Mouse (Mus musculus) midbrain, embryonic 13.5 days (tissue): Measurements from ENCODE around the gene Spdye4a. TPM values are rescaled to one million over a fixed set of nuclear protein-coding genes. Genes with fewer than 3 reads are reported as not detected.
A peak's percentile ranks its signal among the peaks of the same experiment; 100 is the strongest.

Source experiments
- ATAC-seq: fragments of 200-750 bp; cut with Nextera tagmentation; 2 replicates; pipeline ENCODE4 v1.8.0; 2017; ENCODE audit warnings: mild to moderate bottlenecking, moderate TSS enrichment, moderate library complexity
- H3K27ac ChIP-seq: fragments of 300-500 bp; sonication (generic); 2 replicates; pipeline ENCODE4 v1.5.1; 2015; ENCODE audit warnings: inconsistent platforms, mild to moderate bottlenecking, moderate library complexity
- H3K27me3 ChIP-seq: fragments of 300-500 bp; sonication (generic); 2 replicates; pipeline ENCODE4 v1.6.1; 2015; ENCODE audit warnings: mild to moderate bottlenecking, inconsistent platforms
- H3K36me3 ChIP-seq: fragments of 300-500 bp; sonication (generic); 2 replicates; pipeline ENCODE4 v1.6.1; 2015; ENCODE audit warnings: mild to moderate bottlenecking, inconsistent platforms
- H3K4me1 ChIP-seq: fragments of 300-500 bp; sonication (generic); replicated peaks from 2 replicates; pipeline ENCODE4 v1.6.1; 2015; ENCODE audit warnings: inconsistent platforms
- H3K4me2 ChIP-seq: fragments of 300-500 bp; sonication (generic); replicated peaks from 2 replicates; pipeline ENCODE4 v1.6.1; 2015; ENCODE audit warnings: moderate library complexity, mild to moderate bottlenecking, inconsistent platforms
- H3K4me3 ChIP-seq: fragments of 300-500 bp; sonication (generic); replicated peaks from 2 replicates; pipeline ENCODE4 v1.5.1; 2015; ENCODE audit warnings: mild to moderate bottlenecking, inconsistent platforms
- H3K9ac ChIP-seq: fragments of 300-500 bp; sonication (generic); replicated peaks from 2 replicates; pipeline ENCODE4 v1.6.1; 2015; ENCODE audit warnings: mild to moderate bottlenecking, inconsistent platforms
- H3K9me3 ChIP-seq: fragments of 300-500 bp; sonication (generic); 2 replicates; pipeline ENCODE4 v1.6.1; 2016; ENCODE audit warnings: mild to moderate bottlenecking, inconsistent platforms
- WGBS: fragments of 180-500 bp; shearing (Covaris S2); methylation state at CpG from one replicate; pipeline ENCODE4 v1.1.7; 2015; 5-methylcytosine and 5-hydroxymethylcytosine counted together
- polyA plus RNA-seq: library from polyadenylated mRNA; unstranded; fragments of >200 nt; fragmentation: Nextera tagmentation; extraction: Ambion mirVana; gene quantifications from 2 replicates; pipeline ENCODE4 v1.2.1, GENCODE M21; 2015

The Spdye4a gene
- polyA plus RNA-seq = not detected in 2 replicates

- WGBS = 88% methylated on average over 3 of the region's 3 CpGs
Observed at GRCm38 (mm10) chr5:143226790-143227189, at the start of gene Spdye4a. Spdye4a (minus strand) TSS chr5:143226890.

GRCm38 (mm10) chr5:143275761-143276160 lies 49.1 kb upstream of the Spdye4a start:
- WGBS = 61% methylated on average over 5 of the region's 5 CpGs
- Histone ChIP-seq H3K27ac (no peak overlapping the region), H3K4me2 (no peak overlapping the region), H3K4me1 (peaks cover 5% of the 10 kb centered on the region), H3K36me3 (no peaks in the 10 kb centered on the region), H3K9me3 (no peaks in the 10 kb centered on the region), H3K9ac (no peak overlapping the region), H3K27me3 (peaks cover 14% of the 10 kb centered on the region), H3K4me3 (no peak overlapping the region)
- no peak for ATAC-seq

More at GRCm38 (mm10) chr5:143226790-143227189, at the start of gene Spdye4a:
- H3K27ac ChIP-seq = no peak within 1 kb of the TSS
- H3K4me3 ChIP-seq = no peak within 1 kb of the TSS
- H3K9me3 ChIP-seq = peaks cover 9% of the 10 kb centered on the region; the same call in 1 of the 2 replicates
- no peak within 1 kb of the TSS for H3K4me2 ChIP-seq
- no peaks in the 10 kb centered on the region for H3K4me1 ChIP-seq
- no peaks in the 10 kb centered on the region for H3K36me3 ChIP-seq
- no peaks in the 10 kb centered on the region for H3K27me3 ChIP-seq
- no peak within 1 kb of the TSS for H3K9ac ChIP-seq
- ATAC-seq = no peak

GRCm38 (mm10) chr5:143272540-143273330 lies 46.0 kb upstream of the Spdye4a start:
- no peaks in the 10 kb centered on the region for H3K9me3 ChIP-seq
- 90% methylated on average over 16 of the region's 16 CpGs for WGBS
- no peak for ATAC-seq
- H3K27me3 ChIP-seq = peaks cover 9% of the 10 kb centered on the region; the same call in 1 of the 2 replicates
- no peak overlapping the region for H3K9ac ChIP-seq
- H3K4me2 ChIP-seq = no peak overlapping the region
- no peaks in the 10 kb centered on the region for H3K36me3 ChIP-seq
- H3K4me1 ChIP-seq = peaks cover 24% of the 10 kb centered on the region
- no peak overlapping the region for H3K27ac ChIP-seq
- no peak overlapping the region for H3K4me3 ChIP-seq

- H3K4me1 ChIP-seq = peaks cover 28% of the 10 kb centered on the region
- no peak for ATAC-seq
Observed at GRCm38 (mm10) chr5:143272108-143272507, 45.4 kb upstream of the Spdye4a start.

GRCm38 (mm10) chr5:143271642-143272041 lies 45.0 kb upstream of the Spdye4a start:
- Histone ChIP-seq H3K27ac (no peak overlapping the region), H3K36me3 (no peaks in the 10 kb centered on the region), H3K4me2 (no peak overlapping the region), H3K4me1 (peaks cover 32% of the 10 kb centered on the region), H3K9ac (no peak overlapping the region), H3K27me3 (peaks cover 9% of the 10 kb centered on the region; the same call in 1 of the 2 replicates), H3K4me3 (no peak overlapping the region), H3K9me3 (no peaks in the 10 kb centered on the region)
- 93% methylated on average over 6 of the region's 6 CpGs for WGBS
- ATAC-seq = no peak

More at GRCm38 (mm10) chr5:143272108-143272507, 45.4 kb upstream of the Spdye4a start:
- H3K27me3 ChIP-seq = peaks cover 9% of the 10 kb centered on the region; the same call in 1 of the 2 replicates
- no peak overlapping the region for H3K9ac ChIP-seq
- no peak overlapping the region for H3K4me3 ChIP-seq
- no peak overlapping the region for H3K4me2 ChIP-seq
- no peaks in the 10 kb centered on the region for H3K9me3 ChIP-seq
- no peak overlapping the region for H3K27ac ChIP-seq
- 84% methylated on average over 3 of the region's 3 CpGs for whole genome bisulfite sequencing
- no peaks in the 10 kb centered on the region for H3K36me3 ChIP-seq

GRCm38 (mm10) chr5:143270151-143270519 lies 43.4 kb upstream of the Spdye4a start:
- Histone ChIP-seq H3K4me2 (peak overlapping the region; percentile 72), H3K27me3 (0 out of 2 replicates have a peak, but pooled peaks cover 6% of the 10 kb centered on the region), H3K9ac (peak overlapping the region; percentile 97), H3K36me3 (no peaks in the 10 kb centered on the region), H3K9me3 (no peaks in the 10 kb centered on the region), H3K27ac (peak overlapping the region; percentile 85), H3K4me1 (peaks cover 34% of the 10 kb centered on the region), H3K4me3 (peak overlapping the region; percentile 89)
- 3% methylated on average over 12 of the region's 12 CpGs for WGBS
- no peak; the same call in 1 of the 2 replicates for ATAC-seq

- Histone ChIP-seq H3K36me3 (peaks cover 3% of the 10 kb centered on the region), H3K27ac (peak within 1 kb of the TSS; percentile 85), H3K4me2 (peak within 1 kb of the TSS; percentile 72), H3K9me3 (no peaks in the 10 kb centered on the region), H3K27me3 (0 out of 2 replicates have a peak, but pooled peaks cover 3% of the 10 kb centered on the region), H3K4me1 (peaks cover 34% of the 10 kb centered on the region), H3K9ac (peak within 1 kb of the TSS; percentile 97), H3K4me3 (peak within 1 kb of the TSS; percentile 89)
- under 1% methylated on average over 51 of the region's 79 CpGs for WGBS
- ATAC-seq = peak; percentile 90
Observed at GRCm38 (mm10) chr5:143269363-143270150, 42.9 kb upstream of the Spdye4a start, which contains the start of gene Zfp316. Zfp316 (minus strand) TSS chr5:143270022.

GRCm38 (mm10) chr5:143268985-143269362 lies 42.3 kb upstream of the Spdye4a start:
- H3K4me3 ChIP-seq = peak overlapping the region; percentile 89
- no peaks in the 10 kb centered on the region for H3K27me3 ChIP-seq
- H3K9me3 ChIP-seq = no peaks in the 10 kb centered on the region
- peak overlapping the region; percentile 97 for H3K9ac ChIP-seq
- H3K27ac ChIP-seq = peak overlapping the region; percentile 85
- H3K4me1 ChIP-seq = peaks cover 34% of the 10 kb centered on the region
- H3K4me2 ChIP-seq = peak overlapping the region; percentile 72
- H3K36me3 ChIP-seq = peaks cover 9% of the 10 kb centered on the region
- 26% methylated on average over 8 of the region's 8 CpGs for WGBS
- peak; percentile 28 for ATAC-seq

- WGBS = 89% methylated on average over 6 of the region's 6 CpGs
- no peaks in the 10 kb centered on the region for H3K9me3 ChIP-seq
Observed at GRCm38 (mm10) chr5:143266794-143267193, 40.1 kb upstream of the Spdye4a start.

GRCm38 (mm10) chr5:143265409-143265808 lies 38.7 kb upstream of the Spdye4a start:
- Histone ChIP-seq H3K27ac (no peak overlapping the region), H3K4me3 (no peak overlapping the region), H3K9me3 (no peaks in the 10 kb centered on the region), H3K4me1 (peaks cover 25% of the 10 kb centered on the region), H3K27me3 (no peaks in the 10 kb centered on the region), H3K9ac (no peak overlapping the region), H3K4me2 (no peak overlapping the region), H3K36me3 (peaks cover 43% of the 10 kb centered on the region)
- WGBS = 52% methylated on average over 1 of the region's 1 CpGs
- no peak for ATAC-seq

More at GRCm38 (mm10) chr5:143266794-143267193, 40.1 kb upstream of the Spdye4a start:
- no peak overlapping the region for H3K9ac ChIP-seq
- no peak for ATAC-seq
- H3K27ac ChIP-seq = no peak overlapping the region
- H3K4me2 ChIP-seq = no peak overlapping the region
- H3K4me3 ChIP-seq = no peak overlapping the region
- peaks cover 34% of the 10 kb centered on the region for H3K4me1 ChIP-seq
- no peaks in the 10 kb centered on the region for H3K27me3 ChIP-seq
- H3K36me3 ChIP-seq = peaks cover 30% of the 10 kb centered on the region

- H3K9me3 ChIP-seq = no peaks in the 10 kb centered on the region
- no peak overlapping the region for H3K9ac ChIP-seq
- 95% methylated on average over 10 of the region's 10 CpGs for WGBS
- H3K27ac ChIP-seq = no peak overlapping the region
- H3K4me3 ChIP-seq = no peak overlapping the region
- no peaks in the 10 kb centered on the region for H3K27me3 ChIP-seq
- no peak for ATAC-seq
- H3K36me3 ChIP-seq = peaks cover 50% of the 10 kb centered on the region
- no peak overlapping the region for H3K4me2 ChIP-seq
- peaks cover 23% of the 10 kb centered on the region for H3K4me1 ChIP-seq
Observed at GRCm38 (mm10) chr5:143264689-143265088, 38.0 kb upstream of the Spdye4a start.

GRCm38 (mm10) chr5:143261636-143262035 lies 34.9 kb upstream of the Spdye4a start:
- peaks cover 2% of the 10 kb centered on the region; the same call in 1 of the 2 replicates for H3K4me1 ChIP-seq
- no peak overlapping the region for H3K9ac ChIP-seq
- H3K4me2 ChIP-seq = no peak overlapping the region
- H3K27me3 ChIP-seq = peaks cover 24% of the 10 kb centered on the region
- peaks cover 81% of the 10 kb centered on the region for H3K36me3 ChIP-seq
- no peak overlapping the region for H3K4me3 ChIP-seq
- H3K27ac ChIP-seq = no peak overlapping the region
- no peaks in the 10 kb centered on the region for H3K9me3 ChIP-seq
- WGBS = 90% methylated on average over 8 of the region's 8 CpGs
- ATAC-seq = no peak
